Mouse (Mus musculus) liver, embryonic 14.5 days (tissue): ENCODE measurements at regions not wholly inside any gene's neighbourhood (a gene's known extent, or its start where the extent isn't known, plus 50 kb on each side); places are given as distances from the start of the nearest gene placed in this dataset.

Experiments
- ATAC-seq: fragments of 200-750 bp; cut with Nextera tagmentation; 2 replicates; pipeline ENCODE4 v1.8.0; 2017; ENCODE audit warnings: moderate number of reproducible peaks, mild to moderate bottlenecking, moderate library complexity; ENCODE audit not compliant: insufficient read depth
- DNase-seq, 3 experiments: peaks; one replicate each; pipeline ENCODE4 v3.0.0-alpha.2; 2012 to 2013; ENCODE audit warnings: low read depth in 3 of 3, low spot score in 3 of 3
- H3K27ac ChIP-seq: fragments of 300-500 bp; sonication (generic); 2 replicates; pipeline ENCODE4 v1.5.1; 2014; ENCODE audit warnings: moderate library complexity, mild to moderate bottlenecking, control low read depth, inconsistent platforms
- H3K27me3 ChIP-seq: fragments of 300-500 bp; sonication (generic); 2 replicates; pipeline ENCODE4 v1.6.1; 2014; ENCODE audit warnings: mild to moderate bottlenecking, low read length, moderate library complexity; ENCODE audit not compliant: control insufficient read depth, insufficient read depth
- H3K36me3 ChIP-seq: fragments of 300-500 bp; sonication (generic); replicated peaks from 2 replicates; pipeline ENCODE4 v1.6.1; 2014; ENCODE audit warnings: low read depth; ENCODE audit not compliant: control insufficient read depth, insufficient read depth
- H3K4me1 ChIP-seq, 2 experiments: fragments of 200-500 bp in 1 of 2; fragments of 300-500 bp in 1 of 2; sonication (generic) in 1 of 2; replicated peaks; 2 replicates each; pipeline ENCODE4 v1.6.1; 2012 to 2014; ENCODE audit warnings: antibody characterized with exemption in 1 of 2, inconsistent platforms in 1 of 2, low read length in 1 of 2; ENCODE audit not compliant: control insufficient read depth in 2 of 2, insufficient read depth in 2 of 2
- H3K4me2 ChIP-seq: fragments of 300-500 bp; sonication (generic); 2 replicates; pipeline ENCODE4 v1.6.1; 2014; ENCODE audit warnings: low read depth, mild to moderate bottlenecking, control low read depth, moderate library complexity
- H3K4me3 ChIP-seq, 2 experiments: fragments of 200-500 bp in 1 of 2; fragments of 300-500 bp in 1 of 2; sonication (generic) in 1 of 2; 2 replicates each; pipeline ENCODE4 v1.5.1; 2012 to 2014; ENCODE audit warnings: low read depth in 2 of 2, low read length in 2 of 2, mild to moderate bottlenecking in 2 of 2, control low read depth in 1 of 2, inconsistent platforms in 1 of 2, moderate library complexity in 1 of 2; ENCODE audit not compliant: insufficient read depth in 1 of 2
- H3K9ac ChIP-seq: fragments of 300-500 bp; sonication (generic); replicated peaks from 2 replicates; pipeline ENCODE4 v1.6.1; 2014; ENCODE audit warnings: mild to moderate bottlenecking, control low read depth, moderate library complexity
- H3K9me3 ChIP-seq: fragments of 300-500 bp; sonication (generic); 2 replicates; pipeline ENCODE4 v1.6.1; 2016; ENCODE audit warnings: low read length, mixed read lengths; ENCODE audit not compliant: control insufficient read depth
- CTCF ChIP-seq: IDR thresholded peaks from 2 replicates; pipeline ENCODE4 v1.5.1; 2016; ENCODE audit warnings: antibody characterized with exemption, low read depth, control low read depth
- EP300 ChIP-seq: IDR thresholded peaks from 2 replicates; pipeline ENCODE4 v1.6.1; 2016; ENCODE audit warnings: antibody characterized with exemption, low read depth
- WGBS: fragments of 180-500 bp; shearing (Covaris S2); extraction: QIAGEN DNeasy Blood & Tissue Kit; methylation state at CpG from one replicate; pipeline ENCODE4 v1.1.7; 2014; ENCODE audit not compliant: insufficient replicate concordance; 5-methylcytosine and 5-hydroxymethylcytosine counted together

- Histone ChIP-seq H3K27me3 (no peaks in the 10 kb centered on the region), H3K36me3 (no peaks in the 10 kb centered on the region), H3K9ac (no peak overlapping the region), H3K4me2 (no peak overlapping the region), H3K27ac (no peak overlapping the region), H3K9me3 (no peaks in the 10 kb centered on the region), H3K4me3 (no peak overlapping the region), H3K4me1 (no peaks in the 10 kb centered on the region)
- ATAC-seq, result no peak
- WGBS, result 73% methylated on average over 6 of the region's 6 CpGs
- TF ChIP-seq CTCF, result no peak
- no peak for TF ChIP-seq EP300
- DNase-seq, result no peak
These were observed 523.8 kb downstream of the Gja1 start for GRCm38 (mm10) chr10:56900914-56901313.

GRCm38 (mm10) chr10:56912711-56913110 is 535.6 kb downstream of the Gja1 start:
- ATAC-seq, result no peak

DNA sequence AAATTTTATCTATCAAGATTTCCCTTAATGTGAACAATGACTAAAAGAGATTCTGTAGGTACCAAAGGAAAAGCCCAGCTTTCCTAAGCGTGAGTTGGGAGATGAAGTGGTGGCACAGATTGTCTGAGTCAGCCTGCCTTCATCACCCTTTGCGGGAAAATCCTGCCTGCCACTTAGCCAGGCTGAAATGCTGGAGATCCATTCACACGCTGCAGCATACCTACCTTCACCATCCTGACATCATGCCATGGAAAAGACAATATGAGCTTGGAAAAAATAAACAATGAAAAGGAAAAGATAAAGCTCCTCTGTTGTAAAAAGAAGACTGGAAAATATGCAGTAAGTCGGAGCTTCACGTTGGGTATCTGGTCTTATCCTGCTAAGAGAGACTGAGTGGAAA is 537.0 kb downstream of the Gja1 start:
- Histone ChIP-seq H3K9me3 (no peaks in the 10 kb centered on the region), H3K27ac (no peak overlapping the region), H3K4me1 (no peaks in the 10 kb centered on the region), H3K4me2 (no peak overlapping the region), H3K4me3 (no peak overlapping the region), H3K36me3 (no peaks in the 10 kb centered on the region), H3K9ac (no peak overlapping the region), H3K27me3 (no peaks in the 10 kb centered on the region)
- ATAC-seq (no peak), DNase-seq (no peak)
- TF ChIP-seq CTCF, result no peak
- no peak for TF ChIP-seq EP300
- 49% methylated on average over 5 of the region's 5 CpGs for WGBS

More at GRCm38 (mm10) chr10:56912711-56913110, 535.6 kb downstream of the Gja1 start:
- no peak overlapping the region for H3K4me3 ChIP-seq
- WGBS, result 73% methylated on average over 1 of the region's 1 CpGs
- no peak for DNase-seq
- TF ChIP-seq CTCF (no peak), EP300 (no peak)
- no peak overlapping the region for H3K9ac ChIP-seq
- H3K4me1 ChIP-seq, result no peaks in the 10 kb centered on the region
- H3K27me3 ChIP-seq, result no peaks in the 10 kb centered on the region
- H3K9me3 ChIP-seq, result no peaks in the 10 kb centered on the region
- no peak overlapping the region for H3K27ac ChIP-seq
- no peak overlapping the region for H3K4me2 ChIP-seq
- H3K36me3 ChIP-seq, result no peaks in the 10 kb centered on the region

DNA sequence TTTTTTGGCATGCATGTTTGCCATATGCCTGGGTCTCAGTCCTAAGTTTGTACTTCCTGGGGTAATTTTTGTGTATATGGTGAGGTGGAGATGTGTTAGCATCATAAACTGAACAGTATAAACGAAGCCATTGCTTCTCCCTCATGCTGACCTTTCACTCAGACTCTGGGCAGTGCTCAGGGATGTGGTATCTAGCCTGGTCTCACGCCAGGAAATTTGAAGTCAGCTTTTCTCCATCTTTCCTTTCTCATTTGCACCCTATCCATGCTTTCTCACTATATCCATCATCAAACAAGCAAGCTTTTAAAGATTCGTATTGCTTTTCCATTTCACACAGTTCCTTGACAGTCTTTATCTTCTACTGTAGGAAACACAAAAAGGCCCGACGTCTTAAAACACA is 541.3 kb downstream of the Gja1 start:
- no peaks in the 10 kb centered on the region for H3K27me3 ChIP-seq
- no peak for ATAC-seq
- H3K9me3 ChIP-seq, result no peaks in the 10 kb centered on the region
- H3K27ac ChIP-seq, result no peak overlapping the region
- DNase-seq, result no peak
- H3K4me1 ChIP-seq, result no peaks in the 10 kb centered on the region
- H3K4me2 ChIP-seq, result no peak overlapping the region
- H3K4me3 ChIP-seq, result no peak overlapping the region
- no peaks in the 10 kb centered on the region for H3K36me3 ChIP-seq
- H3K9ac ChIP-seq, result no peak overlapping the region
- TF ChIP-seq EP300 (no peak), CTCF (no peak)
- WGBS, result 52% methylated on average over 5 of the region's 5 CpGs

DNA sequence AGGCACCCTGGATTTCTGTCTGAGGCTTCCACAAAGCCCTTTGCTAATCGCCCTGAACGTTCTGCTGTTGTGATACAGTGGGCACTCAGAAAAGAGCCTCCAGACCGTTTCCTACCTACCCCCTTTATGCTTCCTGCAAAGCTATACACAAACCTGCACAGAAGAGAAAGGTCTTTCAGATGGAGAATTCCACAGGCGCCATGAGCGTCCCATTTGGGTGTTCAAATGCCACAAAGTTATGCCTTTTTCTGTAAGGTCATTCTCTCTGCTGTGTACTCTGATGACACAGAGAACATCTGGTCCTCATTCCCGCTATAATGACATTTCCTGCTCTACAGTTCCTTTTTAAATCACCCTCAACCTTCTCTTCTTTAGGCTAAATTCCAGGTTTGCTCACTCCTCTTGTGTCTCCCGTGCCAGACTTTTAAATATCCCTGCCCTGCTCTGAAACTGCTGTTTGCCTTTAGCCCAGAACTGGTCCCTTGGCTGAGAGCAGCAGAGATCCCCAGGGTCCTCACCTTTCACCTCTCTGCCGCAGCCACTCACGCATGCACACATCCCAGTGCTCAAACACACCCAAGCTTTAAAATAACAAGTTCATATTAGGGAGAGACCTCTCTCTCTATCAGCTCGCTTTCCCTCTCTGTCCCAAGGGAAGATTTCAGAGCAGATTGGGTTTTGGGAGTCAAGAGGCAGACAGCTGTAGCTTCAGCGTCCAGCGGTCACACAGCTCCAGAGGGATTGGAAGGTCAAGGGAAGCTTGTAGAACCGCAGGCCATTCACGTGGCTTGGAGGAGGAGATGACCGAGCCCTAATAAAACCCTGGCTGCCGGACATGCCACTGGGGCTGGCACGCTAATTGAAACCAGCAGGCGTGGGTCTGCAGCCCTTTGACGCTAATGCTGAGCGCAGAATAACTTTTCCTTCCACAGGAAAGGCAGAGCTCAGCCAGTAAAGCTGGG is 543.9 kb downstream of the Gja1 start:
- TF ChIP-seq CTCF, result no peak
- no peak for TF ChIP-seq EP300
- no peaks in the 10 kb centered on the region for H3K4me1 ChIP-seq
- no peak overlapping the region for H3K9ac ChIP-seq
- H3K36me3 ChIP-seq, result no peaks in the 10 kb centered on the region
- H3K4me3 ChIP-seq, result no peak overlapping the region
- WGBS, result 40% methylated on average over 20 of the region's 20 CpGs
- H3K4me2 ChIP-seq, result no peak overlapping the region
- DNase-seq (no peak), ATAC-seq (no peak)
- no peaks in the 10 kb centered on the region for H3K27me3 ChIP-seq
- no peak overlapping the region for H3K27ac ChIP-seq
- H3K9me3 ChIP-seq, result no peaks in the 10 kb centered on the region
